Mouse (Mus musculus): ENCODE measurements around the gene Phf19. TPM values are rescaled to one million over a fixed set of nuclear protein-coding genes. Genes with fewer than 3 reads are reported as not detected.

Gene Phf19
- total RNA-seq, 2 experiments from 2014 or later, result 1.1 to 1.2 TPM

GRCm38 (mm10) chr2:34920144-34920543 is 6.3 kb upstream of the Phf19 start:
- Histone ChIP-seq H3K4me3 (no peak overlapping the region), H3K27ac (no peak overlapping the region)
- no peak for TF ChIP-seq CTCF (conservative IDR thresholded peaks at IDR 0.05)
- DNase-seq (ENCODE audit: low spot score in 2 of 2), result no peak

- DNase-seq (ENCODE audit: low spot score in 2 of 2), result no peak
- Histone ChIP-seq H3K4me3 (no peak overlapping the region), H3K27ac (no peak overlapping the region)
- TF ChIP-seq CTCF (conservative IDR thresholded peaks at IDR 0.05), result no peak
Observed at GRCm38 (mm10) chr2:34915103-34915502, 1.3 kb upstream of the Phf19 start.

GRCm38 (mm10) chr2:34914823-34915082 is 927 bp upstream of the Phf19 start:
- no peak overlapping the region for H3K4me3 ChIP-seq
- H3K27ac ChIP-seq, result no peak overlapping the region
- TF ChIP-seq CTCF (conservative IDR thresholded peaks at IDR 0.05), result no peak
- DNase-seq (ENCODE audit: low spot score in 2 of 2), result no peak

- Histone ChIP-seq H3K27ac (peak overlapping the region; percentile 57; the same call in 1 of the 2 replicates), H3K4me3 (peak overlapping the region; percentile 65)
- TF ChIP-seq CTCF (conservative IDR thresholded peaks at IDR 0.05), result 0 out of 2 replicates have a peak, but pooled peaks have one; percentile 2
- peak in 1 of 2 experiments; percentile 18 for DNase-seq (ENCODE audit: low spot score in 2 of 2)
Observed at GRCm38 (mm10) chr2:34914069-34914822, 420 bp upstream of the Phf19 start.

GRCm38 (mm10) chr2:34912613-34913012 is 1.2 kb downstream of the Phf19 start:
- no peak overlapping the region for H3K27ac ChIP-seq
- DNase-seq (ENCODE audit: low spot score in 2 of 2), result no peak
- TF ChIP-seq CTCF (conservative IDR thresholded peaks at IDR 0.05), result no peak
- H3K4me3 ChIP-seq, result no peak overlapping the region

- no peak for TF ChIP-seq CTCF (conservative IDR thresholded peaks at IDR 0.05)
- Histone ChIP-seq H3K27ac (no peak overlapping the region), H3K4me3 (no peak overlapping the region)
- DNase-seq (ENCODE audit: low spot score in 2 of 2), result no peak
Observed at GRCm38 (mm10) chr2:34911871-34912270, 2.0 kb downstream of the Phf19 start.

GRCm38 (mm10) chr2:34909719-34910118 is 4.1 kb downstream of the Phf19 start:
- no peak for TF ChIP-seq CTCF (conservative IDR thresholded peaks at IDR 0.05)
- DNase-seq (ENCODE audit: low spot score in 2 of 2), result no peak
- Histone ChIP-seq H3K27ac (no peak overlapping the region), H3K4me3 (no peak overlapping the region)

GRCm38 (mm10) chr2:34906861-34907604 is 6.8 kb downstream of the Phf19 start:
- TF ChIP-seq CTCF (conservative IDR thresholded peaks at IDR 0.05), result peak; percentile 48
- no peak overlapping the region for H3K27ac ChIP-seq
- no peak for DNase-seq (ENCODE audit: low spot score in 2 of 2)
- H3K4me3 ChIP-seq, result no peak overlapping the region

GRCm38 (mm10) chr2:34906426-34906825 is 7.4 kb downstream of the Phf19 start:
- H3K4me3 ChIP-seq, result no peak overlapping the region
- H3K27ac ChIP-seq, result no peak overlapping the region
- DNase-seq (ENCODE audit: low spot score in 2 of 2), result no peak
- TF ChIP-seq CTCF (conservative IDR thresholded peaks at IDR 0.05), result no peak

GRCm38 (mm10) chr2:34904849-34905542 is 8.8 kb downstream of the Phf19 start:
- no peak; the same call in 1 of the 2 replicates for TF ChIP-seq CTCF (conservative IDR thresholded peaks at IDR 0.05)
- DNase-seq (ENCODE audit: low spot score in 2 of 2), result peak; percentile 98 to 99
- peak overlapping the region; percentile 83 for H3K27ac ChIP-seq
- H3K4me3 ChIP-seq, result peak overlapping the region; percentile 57

- Histone ChIP-seq H3K4me3 (no peak overlapping the region; the same call in 1 of the 2 replicates), H3K27ac (peak overlapping the region; percentile 83)
- DNase-seq (ENCODE audit: low spot score in 2 of 2), result no peak
- TF ChIP-seq CTCF (conservative IDR thresholded peaks at IDR 0.05), result no peak
Observed at GRCm38 (mm10) chr2:34903652-34904405, 10.0 kb downstream of the Phf19 start.

- no peak overlapping the region for H3K4me3 ChIP-seq
- H3K27ac ChIP-seq, result no peak overlapping the region
- TF ChIP-seq CTCF (conservative IDR thresholded peaks at IDR 0.05), result no peak
- no peak for DNase-seq (ENCODE audit: low spot score in 2 of 2)
Observed at GRCm38 (mm10) chr2:34903191-34903590, 10.6 kb downstream of the Phf19 start.
